Mouse (Mus musculus) limb, embryonic 14.5 days (tissue): ENCODE measurements around the gene Pam16. TPM values are rescaled to one million over a fixed set of nuclear protein-coding genes. Genes with fewer than 3 reads are reported as not detected.

ENCODE experiments used
- ATAC-seq: fragments of 200-750 bp; cut with Nextera tagmentation; 2 replicates; pipeline ENCODE4 v1.8.0; 2017; ENCODE audit warnings: low read depth, moderate number of reproducible peaks, moderate TSS enrichment; ENCODE audit not compliant: low FRiP score
- DNase-seq: peaks from one replicate; pipeline ENCODE4 v3.0.0-alpha.2; 2015; ENCODE audit warnings: low spot score
- H3K27ac ChIP-seq: fragments of 300-500 bp; sonication (generic); replicated peaks from 2 replicates; pipeline ENCODE4 v1.5.1; 2014; ENCODE audit warnings: low read depth, mild to moderate bottlenecking, low read length, moderate library complexity, mixed read lengths
- H3K27me3 ChIP-seq: fragments of 300-500 bp; sonication (generic); 2 replicates; pipeline ENCODE4 v1.6.1; 2014; ENCODE audit warnings: low read length, mixed read lengths; ENCODE audit not compliant: control insufficient read depth, insufficient read depth
- H3K36me3 ChIP-seq: fragments of 300-500 bp; sonication (generic); 2 replicates; pipeline ENCODE4 v1.6.1; 2014; ENCODE audit warnings: mild to moderate bottlenecking, low read length, moderate library complexity, mixed read lengths; ENCODE audit not compliant: control insufficient read depth, insufficient read depth
- H3K4me1 ChIP-seq: fragments of 300-500 bp; sonication (generic); 2 replicates; pipeline ENCODE4 v1.6.1; 2014; ENCODE audit warnings: antibody characterized with exemption, low read length, mixed read lengths; ENCODE audit not compliant: control insufficient read depth, insufficient read depth
- H3K4me2 ChIP-seq: fragments of 300-500 bp; sonication (generic); replicated peaks from 2 replicates; pipeline ENCODE4 v1.6.1; 2014; ENCODE audit warnings: low read depth, mild to moderate bottlenecking, low read length, moderate library complexity; ENCODE audit not compliant: severe bottlenecking
- H3K4me3 ChIP-seq: fragments of 300-500 bp; sonication (generic); replicated peaks from 2 replicates; pipeline ENCODE4 v1.5.1; 2014; ENCODE audit warnings: low read length
- H3K9ac ChIP-seq: fragments of 300-500 bp; sonication (generic); 2 replicates; pipeline ENCODE4 v1.6.1; 2014; ENCODE audit warnings: mild to moderate bottlenecking, low read depth, low read length, moderate library complexity; ENCODE audit not compliant: severe bottlenecking
- H3K9me3 ChIP-seq: fragments of 300-500 bp; sonication (generic); 2 replicates; pipeline ENCODE4 v1.6.1; 2016; ENCODE audit warnings: low read length; ENCODE audit not compliant: control insufficient read depth
- POLR2A ChIP-seq: fragments of 200-500 bp; IDR thresholded peaks from 2 replicates; pipeline ENCODE4 v1.8.0; 2012; ENCODE audit warnings: inconsistent platforms, mild to moderate bottlenecking, moderate library complexity, borderline replicate concordance; ENCODE audit not compliant: insufficient read depth, insufficient read length; ENCODE audit errors: extremely low read depth
- WGBS: fragments of 180-500 bp; shearing (Covaris S2); extraction: QIAGEN DNeasy Blood & Tissue Kit; methylation state at CpG from one replicate; pipeline ENCODE4 v1.1.7; 2014; 5-methylcytosine and 5-hydroxymethylcytosine counted together
- polyA plus RNA-seq, 2 experiments: library from polyadenylated mRNA; depleted of rRNA in 1 of 2; stranded (reverse) in 1 of 2; unstranded in 1 of 2; fragments of >200 nt; fragmentation: Nextera tagmentation in 1 of 2; extraction: Ambion mirVana in 1 of 2; gene quantifications; 2 replicates each; pipeline versions ENCODE4 v1.2.1 to v1.2.3; 2012 to 2014

Gene Pam16
- polyA plus RNA-seq, 2 experiments: 80.1 to 92.5 TPM

- TF ChIP-seq POLR2A: no peak
- Histone ChIP-seq H3K27ac (peak overlapping the region; percentile 49), H3K4me3 (no peak overlapping the region), H3K36me3 (0 out of 2 replicates have a peak, but pooled peaks cover 2% of the 10 kb centered on the region), H3K9me3 (no peaks in the 10 kb centered on the region), H3K9ac (peak overlapping the region; percentile 8; the same call in 1 of the 2 replicates), H3K27me3 (no peaks in the 10 kb centered on the region), H3K4me1 (peaks cover 87% of the 10 kb centered on the region), H3K4me2 (no peak overlapping the region; the same call in 1 of the 2 replicates)
- WGBS: 10% methylated on average over 3 of the region's 3 CpGs
- ATAC-seq (no peak), DNase-seq (no peak)
These were observed 22.6 kb downstream of the Pam16 start for GRCm38 (mm10) chr16:4602189-4602588.

GRCm38 (mm10) chr16:4600701-4601310 is 24.0 kb downstream of the Pam16 start:
- no peak overlapping the region for H3K9ac ChIP-seq
- 75% methylated on average over 9 of the region's 9 CpGs for WGBS
- no peak for TF ChIP-seq POLR2A
- no peak overlapping the region for H3K4me3 ChIP-seq
- no peak overlapping the region for H3K4me2 ChIP-seq
- peaks cover 87% of the 10 kb centered on the region for H3K4me1 ChIP-seq
- no peak overlapping the region for H3K27ac ChIP-seq
- no peaks in the 10 kb centered on the region for H3K27me3 ChIP-seq
- H3K36me3 ChIP-seq: 0 out of 2 replicates have a peak, but pooled peaks cover 2% of the 10 kb centered on the region
- no peaks in the 10 kb centered on the region for H3K9me3 ChIP-seq
- DNase-seq (no peak), ATAC-seq (no peak)

- no peak for TF ChIP-seq POLR2A
- no peaks in the 10 kb centered on the region for H3K9me3 ChIP-seq
- H3K4me3 ChIP-seq: no peak overlapping the region
- 0 out of 2 replicates have a peak, but pooled peaks cover 2% of the 10 kb centered on the region for H3K36me3 ChIP-seq
- WGBS: 79% methylated on average over 3 of the region's 3 CpGs
- ATAC-seq (no peak), DNase-seq (no peak)
- H3K9ac ChIP-seq: no peak overlapping the region; the same call in 1 of the 2 replicates
- H3K27me3 ChIP-seq: no peaks in the 10 kb centered on the region
- no peak overlapping the region for H3K27ac ChIP-seq
- no peak overlapping the region for H3K4me2 ChIP-seq
- peaks cover 75% of the 10 kb centered on the region for H3K4me1 ChIP-seq
These were observed 25.2 kb downstream of the Pam16 start for GRCm38 (mm10) chr16:4599616-4600015.

- DNase-seq: no peak
- H3K9ac ChIP-seq: peak overlapping the region; percentile 31; the same call in 1 of the 2 replicates
- no peaks in the 10 kb centered on the region for H3K9me3 ChIP-seq
- 0 out of 2 replicates have a peak overlapping the region, but pooled peaks have one; percentile 13 for H3K27ac ChIP-seq
- H3K4me1 ChIP-seq: peaks cover 69% of the 10 kb centered on the region
- 27% methylated on average over 6 of the region's 6 CpGs for WGBS
- no peak for TF ChIP-seq POLR2A
- no peaks in the 10 kb centered on the region for H3K27me3 ChIP-seq
- no peak overlapping the region for H3K4me3 ChIP-seq
- ATAC-seq: no peak
- H3K4me2 ChIP-seq: peak overlapping the region; percentile 95
- H3K36me3 ChIP-seq: 0 out of 2 replicates have a peak, but pooled peaks cover 2% of the 10 kb centered on the region
These were observed 25.8 kb downstream of the Pam16 start for GRCm38 (mm10) chr16:4598891-4599543.

GRCm38 (mm10) chr16:4598041-4598440 is 26.7 kb downstream of the Pam16 start:
- Histone ChIP-seq H3K27ac (no peak overlapping the region), H3K36me3 (0 out of 2 replicates have a peak, but pooled peaks cover 2% of the 10 kb centered on the region), H3K27me3 (no peaks in the 10 kb centered on the region), H3K9ac (0 out of 2 replicates have a peak overlapping the region, but pooled peaks have one; percentile 21), H3K4me2 (peak overlapping the region; percentile 95; the same call in 1 of the 2 replicates), H3K4me1 (peaks cover 66% of the 10 kb centered on the region), H3K9me3 (no peaks in the 10 kb centered on the region), H3K4me3 (peak overlapping the region; percentile 90)
- WGBS: 33% methylated on average over 5 of the region's 5 CpGs
- DNase-seq: no peak
- ATAC-seq: no peak
- no peak for TF ChIP-seq POLR2A
